Mouse (Mus musculus) liver, embryonic 14.5 days (tissue): ENCODE measurements around the gene Acer3.

ENCODE experiments used
- CTCF ChIP-seq: IDR thresholded peaks from 2 replicates; pipeline ENCODE4 v1.5.1; 2016; ENCODE audit warnings: antibody characterized with exemption, low read depth, control low read depth
- EP300 ChIP-seq: IDR thresholded peaks from 2 replicates; pipeline ENCODE4 v1.6.1; 2016; ENCODE audit warnings: antibody characterized with exemption, low read depth

DNA sequence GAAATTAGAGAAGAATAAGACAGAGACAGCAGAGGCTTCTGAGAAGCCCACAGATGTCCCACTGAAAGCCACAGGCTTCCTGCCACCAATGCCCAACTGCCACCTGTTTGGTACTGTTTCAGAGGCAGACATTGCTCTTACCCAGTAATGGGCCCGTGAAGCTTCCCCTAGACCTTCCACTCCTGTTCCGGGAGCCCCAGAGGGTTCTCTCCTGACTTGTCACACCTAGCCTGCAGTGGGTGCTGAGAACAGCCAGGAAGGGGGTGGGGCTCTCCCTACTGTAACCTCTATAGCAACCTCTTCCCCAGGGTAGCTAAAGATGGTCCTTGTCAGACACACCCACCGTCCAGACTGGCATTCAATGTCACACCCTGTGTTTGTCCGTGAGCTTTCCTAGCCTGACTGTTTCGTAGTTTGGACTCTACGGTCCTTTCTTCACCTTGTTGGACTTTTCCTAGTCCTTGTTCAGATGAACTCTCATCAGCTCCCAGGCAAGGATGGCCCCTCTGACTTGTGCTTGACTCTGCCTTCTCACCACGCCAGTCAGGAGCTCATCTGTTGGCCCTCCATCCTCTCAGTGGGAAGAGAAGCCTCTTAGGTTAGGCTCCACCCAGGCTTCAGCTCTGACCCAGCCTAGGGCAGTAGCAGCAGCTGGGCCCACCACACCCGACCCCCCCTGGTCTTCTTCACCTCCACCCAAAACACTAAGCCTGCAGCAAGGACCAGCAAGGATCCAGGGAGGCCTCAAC, 144.5 kb downstream of the Acer3 start:
- TF ChIP-seq EP300, result no peak
- TF ChIP-seq CTCF, result no peak
